Mouse (Mus musculus): ENCODE measurements at regions not wholly inside any gene's neighbourhood (a gene's known extent, or its start where the extent isn't known, plus 50 kb on each side); places are given as distances from the start of the nearest gene placed in this dataset.

DNA sequence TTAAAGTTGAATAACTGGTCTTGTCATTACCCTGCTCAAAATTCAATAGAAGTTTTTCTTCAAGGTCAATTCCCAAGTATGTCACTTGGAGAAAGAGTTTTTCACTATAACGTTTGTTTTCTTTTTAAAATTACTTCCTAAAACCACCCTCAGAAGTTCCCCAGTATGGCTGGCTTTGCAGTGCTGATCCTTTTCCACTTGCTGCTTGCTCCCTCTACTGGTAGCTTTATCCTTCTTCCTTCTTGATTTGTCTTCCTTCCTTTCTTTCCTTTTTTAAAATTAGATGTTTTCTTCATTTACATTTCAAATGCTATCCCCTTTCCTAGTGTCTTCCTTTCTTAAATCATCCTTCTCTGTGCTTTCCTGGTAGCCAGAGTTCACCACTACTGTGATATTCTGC, 73.6 kb downstream of the Rtl3 start:
- 0% methylated on average over 1 of the region's 1 CpGs for WGBS
- TF ChIP-seq CTCF (conservative IDR thresholded peaks at IDR 0.05; ENCODE audit: insufficient read depth, insufficient read length, low read depth, low read length): peak; percentile 38
- no peak for TF ChIP-seq POLR2A (IDR thresholded peaks at IDR 0.05; ENCODE audit: low read depth, low read length)
- Histone ChIP-seq H3K36me3 (ENCODE audit: control insufficient read depth, insufficient read depth, low read length) (no peaks in the 10 kb centered on the region), H3K4me3 (ENCODE audit: insufficient read depth, low read depth, low read length) (no peak overlapping the region), H3K27ac (ENCODE audit: insufficient read depth, low read depth, low read length) (no peak overlapping the region), H3K27me3 (replicated peaks; ENCODE audit: control insufficient read depth, insufficient read depth, low read length) (no peaks in the 10 kb centered on the region), H3K4me1 (ENCODE audit: control insufficient read depth, insufficient read depth, low read length) (no peaks in the 10 kb centered on the region)
- peak; percentile 6 for DNase-seq
